Mouse (Mus musculus) liver, adult 2 months (tissue): ENCODE measurements at regions not wholly inside any gene's neighbourhood (a gene's known extent, or its start where the extent isn't known, plus 50 kb on each side); places are given as distances from the start of the nearest gene placed in this dataset.

Experiments
- CTCF ChIP-seq: fragments of 200-500 bp; IDR thresholded peaks from 2 replicates; pipeline ENCODE4 v1.5.1; 2011; ENCODE audit warnings: low read depth, low read length, control low read depth
- POLR2A ChIP-seq: fragments of 200-500 bp; IDR thresholded peaks from 2 replicates; pipeline ENCODE4 v1.6.1; 2011; ENCODE audit warnings: low read length, control low read depth; ENCODE audit not compliant: insufficient read depth; ENCODE audit errors: extremely low read depth

DNA sequence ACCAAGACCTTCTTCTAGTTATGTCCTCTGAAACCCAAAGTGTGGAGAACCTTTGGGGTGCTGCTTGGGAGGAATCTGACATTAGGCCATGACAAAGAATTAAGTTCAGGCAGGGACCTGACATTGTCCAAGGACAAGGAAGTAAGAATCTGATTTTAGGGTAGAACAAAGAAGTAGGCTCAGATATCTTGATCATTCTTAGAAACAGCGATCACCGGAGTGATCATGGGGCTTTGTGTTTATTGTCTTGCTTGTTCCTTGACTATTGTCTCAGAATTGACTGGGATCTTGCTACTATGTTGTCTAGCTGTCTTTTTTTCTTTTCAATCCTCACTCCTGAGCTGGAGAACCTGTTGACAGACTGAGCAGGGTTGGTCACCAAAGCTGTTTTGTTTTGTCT lies 327.9 kb downstream of the Rwdd3 start:
- TF ChIP-seq POLR2A (no peak), CTCF (no peak)
